Mouse (Mus musculus) hindbrain, embryonic 16.5 days (tissue): Measurements from ENCODE around the gene Ndufa9. TPM values are rescaled to one million over a fixed set of nuclear protein-coding genes. Genes with fewer than 3 reads are reported as not detected.

Experiments
- ATAC-seq: fragments of 200-750 bp; cut with Nextera tagmentation; 2 replicates; pipeline ENCODE4 v1.8.0; 2017; ENCODE audit warnings: moderate TSS enrichment, moderate library complexity
- H3K27ac ChIP-seq: fragments of 300-500 bp; sonication (generic); 2 replicates; pipeline ENCODE4 v1.5.1; 2014; ENCODE audit warnings: low read depth, mild to moderate bottlenecking, control low read depth, low read length, moderate library complexity
- H3K27me3 ChIP-seq: fragments of 300-500 bp; sonication (generic); replicated peaks from 2 replicates; pipeline ENCODE4 v1.6.1; 2014; ENCODE audit warnings: low read length; ENCODE audit not compliant: control insufficient read depth, insufficient read depth
- H3K36me3 ChIP-seq: fragments of 300-500 bp; sonication (generic); 2 replicates; pipeline ENCODE4 v1.6.1; 2014; ENCODE audit warnings: mild to moderate bottlenecking, low read length, moderate library complexity, mixed read lengths; ENCODE audit not compliant: control insufficient read depth, insufficient read depth
- H3K4me1 ChIP-seq: fragments of 300-500 bp; sonication (generic); 2 replicates; pipeline ENCODE4 v1.6.1; 2014; ENCODE audit warnings: low read depth, low read length; ENCODE audit not compliant: control insufficient read depth, insufficient read depth
- H3K4me2 ChIP-seq: fragments of 300-500 bp; sonication (generic); 2 replicates; pipeline ENCODE4 v1.6.1; 2014; ENCODE audit warnings: mild to moderate bottlenecking, low read length, control low read depth, moderate library complexity
- H3K4me3 ChIP-seq: fragments of 300-500 bp; sonication (generic); 2 replicates; pipeline ENCODE4 v1.5.1; 2014; ENCODE audit warnings: mild to moderate bottlenecking, low read length, control low read depth, moderate library complexity
- H3K9ac ChIP-seq: fragments of 300-500 bp; sonication (generic); 2 replicates; pipeline ENCODE4 v1.6.1; 2014; ENCODE audit warnings: low read depth, mild to moderate bottlenecking, control low read depth, low read length, moderate library complexity
- H3K9me3 ChIP-seq: fragments of 300-500 bp; sonication (generic); 2 replicates; pipeline ENCODE4 v1.6.1; 2014; ENCODE audit warnings: mild to moderate bottlenecking, low read length, moderate library complexity; ENCODE audit not compliant: control insufficient read depth
- WGBS: fragments of 180-500 bp; shearing (Covaris S2); extraction: QIAGEN DNeasy Blood & Tissue Kit; methylation state at CpG from one replicate; pipeline ENCODE4 v1.1.7; 2014; 5-methylcytosine and 5-hydroxymethylcytosine counted together
- polyA plus RNA-seq: library from polyadenylated mRNA; unstranded; fragments of >200 nt; fragmentation: Nextera tagmentation; extraction: Ambion mirVana; gene quantifications from 2 replicates; pipeline ENCODE4 v1.2.1, GENCODE M21; 2015

Ndufa9 gene
- polyA plus RNA-seq, 1 experiment from 2014 or later: 225 TPM

DNA sequence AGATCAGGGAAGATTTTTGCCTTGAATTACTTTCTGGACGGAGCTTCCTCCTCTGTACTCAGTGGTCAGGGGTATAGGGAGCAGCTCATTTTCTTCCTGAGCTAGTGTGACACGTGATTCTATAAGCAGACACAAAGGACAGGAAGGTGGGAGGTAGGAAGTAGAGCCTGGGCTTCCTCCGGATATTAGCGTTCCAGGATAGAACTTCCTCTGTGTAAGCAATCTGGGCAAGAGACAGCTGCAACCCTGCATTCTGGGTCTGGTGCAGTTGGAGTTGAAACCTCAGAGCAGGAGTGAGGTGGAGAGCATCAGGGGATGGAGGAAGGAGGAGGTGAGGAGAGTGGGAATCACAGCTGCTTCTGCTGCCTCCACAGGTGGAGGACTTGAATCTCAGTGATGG, 40.8 kb downstream of the Ndufa9 start:
- Histone ChIP-seq H3K4me3 (no peak overlapping the region), H3K9me3 (no peaks in the 10 kb centered on the region), H3K36me3 (no peaks in the 10 kb centered on the region), H3K9ac (no peak overlapping the region), H3K27ac (no peak overlapping the region), H3K4me2 (no peak overlapping the region), H3K4me1 (no peaks in the 10 kb centered on the region), H3K27me3 (no peaks in the 10 kb centered on the region)
- ATAC-seq: no peak
- 76% methylated on average over 4 of the region's 4 CpGs for WGBS

DNA sequence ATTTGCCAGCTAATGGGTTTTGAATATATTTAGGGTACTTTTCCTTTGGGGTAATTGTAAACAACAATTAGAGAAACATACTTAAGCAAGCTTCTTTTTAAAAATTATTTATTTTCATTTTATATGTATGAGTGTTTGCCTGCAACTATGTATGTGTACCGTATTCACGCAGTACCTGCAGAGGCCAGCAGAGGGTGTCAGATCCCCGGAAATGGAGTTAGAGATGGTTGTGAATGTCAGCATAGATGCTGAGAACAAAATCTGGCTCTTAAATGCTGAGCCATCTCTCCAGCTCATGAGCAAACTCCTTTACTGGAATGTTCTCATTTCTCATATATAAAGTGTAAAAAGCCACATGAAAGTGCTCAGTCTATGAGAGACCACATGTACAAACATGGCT, 42.2 kb downstream of the Ndufa9 start:
- Histone ChIP-seq H3K36me3 (no peaks in the 10 kb centered on the region), H3K4me2 (no peak overlapping the region), H3K4me3 (no peak overlapping the region), H3K9ac (no peak overlapping the region), H3K4me1 (no peaks in the 10 kb centered on the region), H3K27ac (no peak overlapping the region), H3K27me3 (no peaks in the 10 kb centered on the region), H3K9me3 (no peaks in the 10 kb centered on the region)
- ATAC-seq: no peak
- 84% methylated on average over 3 of the region's 3 CpGs for WGBS

DNA sequence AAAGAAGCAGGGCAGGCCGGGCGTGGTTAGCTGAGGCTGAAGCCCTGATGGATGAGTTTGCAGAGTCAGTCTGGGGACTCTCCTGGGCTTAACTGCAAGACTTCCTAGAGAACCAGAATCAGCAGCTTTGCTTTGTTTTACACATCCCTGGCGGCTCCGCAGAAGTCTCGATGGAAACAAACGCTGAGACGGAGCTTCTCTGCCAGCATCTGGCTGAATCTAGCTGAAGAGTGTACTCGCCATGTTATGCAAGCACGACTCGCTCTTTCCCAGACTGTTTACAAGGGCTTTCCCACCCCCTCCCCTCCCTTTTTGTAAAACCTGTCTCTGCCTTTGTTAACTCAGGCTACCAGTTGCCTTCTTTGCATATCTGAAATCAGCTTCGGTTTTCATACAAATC, 46.0 kb downstream of the Ndufa9 start:
- Histone ChIP-seq H3K4me1 (no peaks in the 10 kb centered on the region), H3K9ac (no peak overlapping the region), H3K4me3 (no peak overlapping the region), H3K27ac (no peak overlapping the region), H3K27me3 (no peaks in the 10 kb centered on the region), H3K36me3 (no peaks in the 10 kb centered on the region), H3K9me3 (no peaks in the 10 kb centered on the region), H3K4me2 (no peak overlapping the region)
- WGBS: 27% methylated on average over 11 of the region's 11 CpGs
- ATAC-seq: no peak

DNA sequence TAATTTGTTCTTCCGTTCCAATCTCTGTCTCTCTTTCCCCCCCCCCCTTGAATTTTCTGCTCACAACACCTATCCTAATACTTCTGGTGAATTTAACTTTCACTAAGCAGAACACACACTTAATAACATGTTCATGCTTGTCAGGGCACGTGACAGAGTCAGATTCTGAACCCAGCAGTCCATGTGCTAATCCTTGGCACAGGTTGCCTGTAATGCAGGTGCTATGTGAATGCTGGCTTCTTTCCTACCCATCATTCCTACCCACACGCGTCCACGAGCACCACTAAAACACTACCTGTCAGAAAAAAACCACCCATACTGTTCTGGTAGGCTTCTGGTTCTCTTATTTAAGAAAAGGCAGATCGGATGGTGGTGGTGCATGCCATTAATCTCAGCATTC, 54.2 kb downstream of the Ndufa9 start:
- Histone ChIP-seq H3K4me1 (no peaks in the 10 kb centered on the region), H3K27me3 (no peaks in the 10 kb centered on the region), H3K27ac (no peak overlapping the region), H3K4me2 (no peak overlapping the region), H3K4me3 (no peak overlapping the region), H3K36me3 (no peaks in the 10 kb centered on the region), H3K9ac (no peak overlapping the region), H3K9me3 (no peaks in the 10 kb centered on the region)
- no peak for ATAC-seq
- WGBS: 72% methylated on average over 6 of the region's 6 CpGs

DNA sequence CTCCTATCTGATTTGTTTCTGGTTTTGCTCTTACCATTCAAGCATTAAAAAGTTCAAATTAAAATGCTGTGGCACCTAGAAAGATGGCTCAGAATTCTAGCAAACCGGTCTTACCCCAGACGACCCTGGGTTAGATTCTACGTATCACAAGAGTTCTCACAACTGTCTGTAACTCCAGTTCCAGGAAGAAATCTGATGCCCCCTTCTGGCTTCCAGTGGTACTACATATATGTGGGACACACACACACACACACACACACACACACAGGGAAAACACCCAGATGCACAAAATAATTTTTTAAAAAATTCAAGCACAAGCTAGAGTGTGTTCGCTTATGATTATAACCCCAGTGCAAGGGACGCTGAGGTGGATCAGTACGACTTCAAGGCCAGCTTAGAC, 55.2 kb downstream of the Ndufa9 start:
- no peaks in the 10 kb centered on the region for H3K9me3 ChIP-seq
- H3K9ac ChIP-seq: no peak overlapping the region
- WGBS: 95% methylated on average over 6 of the region's 6 CpGs
- H3K4me2 ChIP-seq: no peak overlapping the region
- H3K27me3 ChIP-seq: no peaks in the 10 kb centered on the region
- ATAC-seq: no peak
- H3K4me1 ChIP-seq: no peaks in the 10 kb centered on the region
- no peak overlapping the region for H3K4me3 ChIP-seq
- H3K36me3 ChIP-seq: no peaks in the 10 kb centered on the region
- no peak overlapping the region for H3K27ac ChIP-seq

DNA sequence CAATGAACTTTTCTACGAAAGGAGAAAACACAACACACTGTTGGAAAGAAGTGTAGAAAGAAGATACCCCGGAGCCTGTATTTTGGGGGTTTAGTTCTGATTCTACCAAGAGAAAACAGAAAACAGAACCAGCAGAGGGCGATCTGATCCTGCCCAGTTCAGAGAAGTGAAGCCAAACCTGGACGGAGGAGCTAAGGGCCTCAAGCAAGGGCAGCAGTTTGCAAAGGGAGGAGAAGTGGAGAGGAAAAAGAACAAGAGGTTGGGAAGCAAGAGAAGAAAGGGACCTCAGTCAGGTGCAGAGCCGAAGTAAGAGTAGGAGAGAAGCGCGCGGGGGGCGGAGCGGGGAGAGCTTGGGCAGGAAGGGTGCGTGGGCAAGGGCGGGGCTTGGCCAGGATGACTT, 57.0 kb downstream of the Ndufa9 start:
- Histone ChIP-seq H3K27ac (no peak overlapping the region), H3K9me3 (no peaks in the 10 kb centered on the region), H3K4me3 (no peak overlapping the region), H3K27me3 (no peaks in the 10 kb centered on the region), H3K36me3 (no peaks in the 10 kb centered on the region), H3K9ac (no peak overlapping the region), H3K4me2 (peak overlapping the region; percentile 38; the same call in 1 of the 2 replicates), H3K4me1 (no peaks in the 10 kb centered on the region)
- WGBS: 40% methylated on average over 12 of the region's 12 CpGs
- no peak for ATAC-seq

DNA sequence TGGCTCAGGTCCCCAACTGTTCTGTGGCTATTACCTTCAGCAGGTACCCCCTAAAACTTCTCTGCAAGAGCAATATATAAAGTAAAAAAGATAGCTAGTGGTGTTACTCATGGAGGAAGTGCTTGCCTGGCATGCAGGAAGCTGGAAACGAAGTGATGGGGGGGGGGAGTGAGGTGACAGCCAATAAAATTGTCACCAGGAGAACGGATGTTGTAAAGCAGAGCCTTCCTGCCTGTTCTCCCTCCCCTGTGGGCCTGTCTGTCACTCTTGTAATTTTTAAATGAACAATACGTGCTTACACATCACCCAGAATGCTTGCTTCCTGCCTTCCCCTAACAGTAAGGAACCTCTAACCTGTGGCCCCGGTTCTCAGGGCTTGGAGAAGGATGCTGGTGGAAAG, 57.4 kb downstream of the Ndufa9 start:
- Histone ChIP-seq H3K4me1 (no peaks in the 10 kb centered on the region), H3K27ac (no peak overlapping the region), H3K9ac (no peak overlapping the region), H3K4me2 (no peak overlapping the region), H3K4me3 (no peak overlapping the region), H3K36me3 (no peaks in the 10 kb centered on the region), H3K27me3 (no peaks in the 10 kb centered on the region), H3K9me3 (no peaks in the 10 kb centered on the region)
- ATAC-seq: no peak
- WGBS: 42% methylated on average over 4 of the region's 4 CpGs

DNA sequence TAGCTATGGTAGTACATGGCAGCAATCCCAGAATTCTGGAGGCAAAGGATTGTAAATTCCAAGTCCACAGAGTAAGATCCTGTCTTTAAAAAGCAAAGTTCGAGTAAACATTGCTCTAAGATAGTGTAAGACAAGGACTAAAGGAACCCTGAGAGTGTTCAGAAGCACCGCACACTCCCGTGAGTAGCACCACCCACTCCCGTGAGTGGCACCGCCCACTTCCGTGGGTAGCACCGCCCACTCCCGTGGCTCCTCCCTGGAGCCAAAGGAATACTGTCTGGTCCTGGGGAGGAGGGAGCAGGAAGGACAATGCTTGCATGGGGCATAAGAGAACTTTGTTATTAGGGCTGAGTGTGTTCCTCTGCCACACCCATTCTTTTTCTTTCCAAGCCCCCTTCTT, 60.1 kb downstream of the Ndufa9 start:
- Histone ChIP-seq H3K27ac (no peak overlapping the region), H3K36me3 (no peaks in the 10 kb centered on the region), H3K9me3 (no peaks in the 10 kb centered on the region), H3K9ac (no peak overlapping the region), H3K4me2 (no peak overlapping the region), H3K27me3 (no peaks in the 10 kb centered on the region), H3K4me3 (no peak overlapping the region), H3K4me1 (no peaks in the 10 kb centered on the region)
- no peak for ATAC-seq
- WGBS: 84% methylated on average over 8 of the region's 8 CpGs

DNA sequence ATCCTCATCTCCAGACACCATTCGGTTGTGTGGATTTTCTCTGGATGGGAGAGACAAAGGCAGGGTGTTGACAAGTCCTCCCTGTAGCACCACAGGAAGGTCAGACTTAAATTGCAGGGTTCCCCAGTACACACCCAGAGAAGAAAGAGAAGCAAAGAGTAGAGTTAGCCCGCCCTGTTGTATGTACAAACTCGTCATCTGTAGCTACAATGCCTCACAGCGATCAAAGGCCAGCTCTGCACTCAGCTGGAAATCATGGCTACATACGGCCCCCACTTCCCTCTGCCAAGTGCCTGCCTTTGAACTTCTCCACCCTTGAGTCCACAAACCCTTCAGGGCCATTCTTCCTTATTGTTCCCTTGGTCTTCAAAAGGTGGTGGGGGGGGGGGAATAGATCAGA, 64.7 kb downstream of the Ndufa9 start:
- Histone ChIP-seq H3K4me2 (no peak overlapping the region), H3K27me3 (no peaks in the 10 kb centered on the region), H3K36me3 (no peaks in the 10 kb centered on the region), H3K27ac (no peak overlapping the region), H3K4me3 (no peak overlapping the region), H3K4me1 (no peaks in the 10 kb centered on the region), H3K9me3 (no peaks in the 10 kb centered on the region), H3K9ac (no peak overlapping the region)
- no peak for ATAC-seq
- 51% methylated on average over 5 of the region's 5 CpGs for WGBS

DNA sequence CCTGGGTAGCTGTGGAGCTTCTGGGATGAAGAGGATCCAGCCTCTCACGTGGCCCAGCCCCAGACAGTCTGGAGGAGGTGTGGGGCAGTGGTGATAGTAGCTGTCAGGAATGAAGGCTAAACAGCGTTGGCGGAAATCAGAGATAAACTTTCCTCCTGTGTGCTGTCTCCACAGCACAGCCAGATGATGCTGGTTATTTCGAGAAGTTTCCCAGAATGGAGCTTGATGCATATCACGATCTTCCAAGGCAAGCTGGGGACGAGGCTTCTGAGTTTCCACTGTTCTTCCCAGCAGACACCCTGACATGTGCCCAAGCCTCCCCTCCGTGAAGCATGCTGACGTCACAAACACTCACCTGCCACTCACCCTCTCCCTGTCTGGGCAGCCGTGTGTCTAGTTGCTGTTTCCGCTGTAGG, 65.3 kb downstream of the Ndufa9 start:
- H3K4me2 ChIP-seq: no peak overlapping the region
- no peak overlapping the region for H3K27ac ChIP-seq
- no peaks in the 10 kb centered on the region for H3K9me3 ChIP-seq
- no peak for ATAC-seq
- H3K4me1 ChIP-seq: no peaks in the 10 kb centered on the region
- H3K4me3 ChIP-seq: no peak overlapping the region
- WGBS: 76% methylated on average over 10 of the region's 10 CpGs
- H3K36me3 ChIP-seq: no peaks in the 10 kb centered on the region
- no peaks in the 10 kb centered on the region for H3K27me3 ChIP-seq
- H3K9ac ChIP-seq: no peak overlapping the region
